Mouse (Mus musculus): ENCODE measurements at regions not wholly inside any gene's neighbourhood (a gene's known extent, or its start where the extent isn't known, plus 50 kb on each side); places are given as distances from the start of the nearest gene placed in this dataset.

DNA sequence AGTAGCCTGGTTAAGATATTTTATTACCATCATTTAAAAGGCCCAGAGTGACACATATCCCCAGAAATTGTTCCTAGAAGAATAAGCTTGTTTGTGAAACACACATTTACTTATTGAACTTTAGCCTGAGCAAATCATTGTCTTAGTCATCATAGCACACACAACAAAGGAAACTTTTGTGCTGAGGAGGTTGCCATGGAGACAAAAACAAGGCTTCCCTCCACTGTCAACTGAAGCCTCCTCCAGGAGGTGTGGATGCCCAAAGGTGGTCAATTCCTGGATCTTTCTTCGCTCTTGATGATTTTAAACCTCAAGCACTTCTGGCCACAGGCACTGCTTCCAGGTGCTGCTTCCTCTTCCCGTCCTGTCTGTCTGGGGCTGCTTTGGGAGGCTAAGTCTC is 167.3 kb downstream of the Gadd45g start:
- TF ChIP-seq CTCF (conservative IDR thresholded peaks at IDR 0.05; ENCODE audit: low read length) = no peak
- TF ChIP-seq NANOG (IDR thresholded peaks at IDR 0.05; ENCODE audit: borderline replicate concordance, low read length) = no peak
- TF ChIP-seq POU5F1 (IDR thresholded peaks at IDR 0.05; ENCODE audit: borderline replicate concordance, low read length) = no peak

Data from E14TG2a.4 (cell line).